15 mouse cellular contexts compared by ENCODE assay signal in the genomic region with DNA sequence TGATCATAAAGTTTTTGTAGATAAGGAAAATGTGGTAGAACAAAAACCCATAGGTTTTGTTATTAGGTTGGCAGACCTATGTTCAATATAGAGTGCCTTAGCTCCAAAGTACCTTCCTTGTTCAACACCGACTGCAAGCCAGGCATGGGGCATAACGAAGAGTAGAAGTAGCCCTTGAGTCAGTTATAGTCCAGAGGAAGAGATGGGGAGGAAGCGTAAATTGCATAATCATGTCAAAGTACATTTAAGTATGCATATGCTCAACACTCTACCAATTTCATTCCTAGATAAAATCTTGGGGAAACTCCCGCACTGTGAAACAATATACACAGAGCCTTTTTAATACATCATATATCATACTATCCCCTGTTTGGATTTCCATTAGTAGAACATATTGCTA.
"Had no signal": no experiment of that assay in that cellular context is flagged by ENCODE, and none has a peak within 500 bp of the region (broad histone marks: within the 10 kb centered on the region; RNA-seq: fewer than 3 reads in every experiment).

No protein-coding gene starts in this region.

- ATAC-seq: midbrain, embryonic 16.5 days had no signal

- H3K27me3 ChIP-seq: neural tube, embryonic 12.5 days had no signal

- H3K4me3 ChIP-seq: midbrain, embryonic 10.5 days; midbrain, embryonic 12.5 days; myocyte; neural tube, embryonic 12.5 days had no signal

- DNase-seq: lung, adult 18-20 months; lung, embryonic 14.5 days; lung, postnatal 10 days; lung, postnatal 4 days; midbrain, embryonic 14.5 days; right cerebral cortex, postnatal 14 days; spleen, adult 18-20 months; thymus, adult 18-20 months; thymus, postnatal 14 days; thymus, postnatal 36 days had no signal

- H3K4me2 ChIP-seq: lung, embryonic 14.5 days; midbrain, embryonic 12.5 days; neural tube, embryonic 12.5 days had no signal

- H3K9me3 ChIP-seq: midbrain, embryonic 10.5 days; midbrain, embryonic 12.5 days; neural tube, embryonic 12.5 days had no signal

- H3K9ac ChIP-seq: lung, embryonic 14.5 days; midbrain, embryonic 12.5 days; neural tube, embryonic 12.5 days had no signal

- H3K4me1 ChIP-seq: midbrain, embryonic 12.5 days; neural tube, embryonic 12.5 days had no signal

- H3K27ac ChIP-seq: midbrain, embryonic 10.5 days; midbrain, embryonic 12.5 days; neural tube, embryonic 12.5 days had no signal

- H3K36me3 ChIP-seq: midbrain, embryonic 10.5 days; midbrain, embryonic 12.5 days; neural tube, embryonic 12.5 days had no signal
